Mouse (Mus musculus): ENCODE measurements around the gene Srgn.

- TF ChIP-seq CTCF (IDR thresholded peaks at IDR 0.05; ENCODE audit: borderline replicate concordance, control insufficient read depth, extremely low read depth, insufficient read depth, low read length, poor library complexity) (no peak), POLR2A (IDR thresholded peaks at IDR 0.05; ENCODE audit: control insufficient read depth, extremely low read depth, insufficient read depth, low read length, poor library complexity) (no peak)
Observed at GRCm38 (mm10) chr10:62530183-62530582, 2.9 kb upstream of the Srgn start.

Data from thymus, adult 2 months (tissue).